Mouse (Mus musculus) neutrophil, adult 65 days (primary cell): ENCODE data around the gene Kpna2. TPM values are rescaled to one million over a fixed set of nuclear protein-coding genes. Genes with fewer than 3 reads are reported as not detected.

Experiments used
- total RNA-seq: library from RNA; stranded (reverse); gene quantifications from 2 replicates; pipeline ENCODE4 v1.2.4, GENCODE M21; 2023

The Kpna2 gene
- total RNA-seq, result 86.9 and 90.0 TPM in 2 replicates

DNA sequence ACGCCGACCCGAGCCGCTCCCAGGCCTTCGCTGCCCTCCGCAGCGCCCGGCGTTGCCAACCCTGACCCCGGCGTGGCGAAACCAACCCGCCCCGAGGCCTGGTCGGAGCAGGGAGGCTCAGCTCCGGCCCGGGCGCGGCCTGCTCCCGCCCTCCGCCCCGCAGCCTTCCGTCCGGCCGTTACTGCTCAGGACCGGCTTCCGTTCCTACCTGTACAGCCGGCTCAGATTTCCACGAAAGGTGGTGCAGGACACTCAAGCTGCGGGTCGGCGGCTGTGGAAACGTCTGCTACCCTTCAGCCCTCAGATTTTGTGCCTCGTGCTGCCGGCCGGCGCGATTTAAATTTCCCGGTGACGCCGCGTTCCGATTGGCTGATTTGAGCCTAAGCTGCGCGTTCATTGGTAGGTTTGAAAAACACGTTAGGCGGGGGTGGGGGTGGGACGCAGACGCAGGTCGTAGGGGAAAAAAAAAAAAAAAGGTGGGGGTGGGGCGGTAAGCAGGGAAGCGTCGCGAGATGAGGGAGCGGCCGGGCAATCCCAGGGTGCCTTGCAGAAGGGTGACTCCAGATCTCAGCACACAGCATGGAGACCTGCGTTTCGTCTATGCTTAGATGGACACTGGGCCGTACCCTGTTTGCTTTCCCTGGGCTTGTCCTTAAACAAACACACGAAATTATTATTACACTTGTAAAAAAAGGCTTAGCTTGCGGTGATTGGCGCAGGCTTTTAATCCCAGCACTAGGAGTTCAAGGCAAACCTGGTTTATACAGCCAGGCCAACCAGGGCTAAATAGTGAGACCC is at the start of gene Kpna2:
Gene Kpna2 (minus strand): TSS at position 391 of the 798 bp plus-strand sequence.

DNA sequence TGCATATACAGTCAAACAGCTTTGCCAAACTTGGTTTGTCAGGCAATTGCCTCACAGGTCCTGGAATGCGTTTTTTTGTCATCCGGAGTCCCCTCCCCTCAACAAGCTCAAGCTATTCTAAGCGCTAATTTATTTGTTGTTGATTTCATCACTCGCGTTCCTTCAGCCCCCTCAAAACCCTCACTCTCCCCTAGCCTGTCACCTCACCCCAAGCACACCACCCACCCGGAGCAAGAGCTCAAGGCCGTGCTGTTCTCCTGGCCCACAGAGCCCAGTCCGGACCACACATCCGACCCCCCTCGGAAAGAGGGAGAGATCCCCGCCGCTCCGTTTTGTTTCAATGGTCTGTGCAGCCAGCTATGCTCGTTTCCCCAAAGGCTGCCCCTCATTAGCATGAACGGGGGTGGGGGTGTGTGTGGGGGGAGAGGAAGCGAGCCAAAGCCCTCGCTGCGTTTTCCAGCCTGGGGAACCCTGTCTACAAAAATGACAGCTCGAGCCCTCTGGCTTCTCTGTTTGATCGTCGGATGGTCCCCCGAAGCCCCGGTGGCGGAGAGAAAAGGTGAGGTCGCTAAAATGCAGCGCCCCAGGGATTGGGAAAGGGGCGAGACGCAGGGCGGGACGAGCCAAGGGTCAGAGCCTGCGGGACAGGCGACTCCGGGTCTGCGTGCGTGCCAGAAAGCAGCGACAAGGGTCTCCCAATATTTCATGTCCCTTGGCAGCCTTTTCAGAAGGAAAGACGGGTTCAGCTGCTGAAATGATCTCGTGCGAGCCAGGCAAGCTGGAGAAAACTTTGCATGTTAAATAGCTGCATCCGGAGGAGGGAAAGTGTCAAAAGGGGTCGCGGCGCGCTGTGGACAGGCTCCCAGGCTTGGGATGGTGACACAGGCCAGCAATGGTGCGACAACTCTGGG is 26.3 kb upstream of the Kpna2 start, which contains the start of gene 1810010H24Rik:
Gene 1810010H24Rik (plus strand): TSS at position 271 of the 911 bp plus-strand sequence.

Other genes starting within 250 kb of the Kpna2 start
- 7.3 and 7.5 TPM in 2 replicates for gene Pecam1, start 248.9 kb downstream of the Kpna2 start, total RNA-seq
- gene Milr1, start 248.3 kb downstream of the Kpna2 start, total RNA-seq, result 82.7 and 88.3 TPM in 2 replicates
- 10.9 and 12.7 TPM in 2 replicates for gene Polg2, start 220.0 kb downstream of the Kpna2 start, total RNA-seq
- 1,774 and 1,790 TPM in 2 replicates for gene Ddx5, start 210.4 kb downstream of the Kpna2 start, total RNA-seq
- 16.8 and 17.1 TPM in 2 replicates for gene Cep95, start 210.3 kb downstream of the Kpna2 start, total RNA-seq
- 32.8 and 41.6 TPM in 2 replicates for gene Smurf2, start 78.8 kb downstream of the Kpna2 start, total RNA-seq
- 0.48 TPM in 1 of 2 replicates, not detected in the other for gene 1810010H24Rik, start 26.1 kb upstream of the Kpna2 start, total RNA-seq
- 55.3 and 64.5 TPM in 2 replicates for gene Bptf, start 132.6 kb upstream of the Kpna2 start, total RNA-seq
- gene Nol11, start 189.8 kb upstream of the Kpna2 start, total RNA-seq, result 13.6 and 15.3 TPM in 2 replicates